Mouse (Mus musculus): ENCODE data around the gene Cuzd1.

Gene Cuzd1
- long read RNA-seq, experiment 1: 0 reads
- long read RNA-seq, experiment 2: 0 reads

- intact Hi-C loops (cut with DNase I): no loop called here
These were observed at the start of gene Cuzd1 for GRCm38 (mm10) chr7:131322192-131322591. Gene Cuzd1 (minus strand): TSS chr7:131322292.

- intact Hi-C loops (cut with DNase I): loop anchor here (5.0 kb wide), 1 partner anchor 41 kb away; the partner anchor contains the start of genes Acadsb and Ikzf5
These were observed 49.4 kb upstream of the Cuzd1 start for GRCm38 (mm10) chr7:131371470-131371860.

GRCm38 (mm10) chr7:131370648-131371469, 48.8 kb upstream of the Cuzd1 start, which contains the start of gene Pstk:
Gene Pstk (plus strand): TSS chr7:131371141.
- intact Hi-C loops (cut with DNase I): loop anchor here (5.0 kb wide), 1 partner anchor 41 kb away; the partner anchor contains the start of genes Acadsb and Ikzf5

- intact Hi-C loops (cut with DNase I): no loop called here
These were observed 42.0 kb upstream of the Cuzd1 start for GRCm38 (mm10) chr7:131364131-131364530.

- intact Hi-C loops (cut with DNase I): no loop called here
These were observed 40.7 kb upstream of the Cuzd1 start, which contains the start of gene 2310057M21Rik for GRCm38 (mm10) chr7:131362615-131363300. Gene 2310057M21Rik (minus strand): TSS chr7:131362759.

GRCm38 (mm10) chr7:131362269-131362614, 40.1 kb upstream of the Cuzd1 start:
- intact Hi-C loops (cut with DNase I): no loop called here

GRCm38 (mm10) chr7:131356105-131356504, 34.0 kb upstream of the Cuzd1 start:
- intact Hi-C loops (cut with DNase I): no loop called here

- intact Hi-C loops (cut with DNase I): no loop called here
These were observed 23.9 kb upstream of the Cuzd1 start for GRCm38 (mm10) chr7:131345856-131346541.

- intact Hi-C loops (cut with DNase I): no loop called here
These were observed 15.5 kb upstream of the Cuzd1 start for GRCm38 (mm10) chr7:131337502-131338068.

GRCm38 (mm10) chr7:131333564-131333963, 11.5 kb upstream of the Cuzd1 start, which contains the start of gene Fam24a:
Gene Fam24a (plus strand): TSS chr7:131333864.
- intact Hi-C loops (cut with DNase I): no loop called here

- intact Hi-C loops (cut with DNase I): no loop called here
These were observed 9.6 kb upstream of the Cuzd1 start for GRCm38 (mm10) chr7:131331688-131332087.

GRCm38 (mm10) chr7:131329416-131329815, 7.3 kb upstream of the Cuzd1 start, which contains the start of gene Fam24b:
Gene Fam24b (minus strand): TSS chr7:131329516.
- intact Hi-C loops (cut with DNase I): no loop called here

- intact Hi-C loops (cut with DNase I): no loop called here
These were observed 5.0 kb upstream of the Cuzd1 start for GRCm38 (mm10) chr7:131327054-131327453.

GRCm38 (mm10) chr7:131318340-131318739, 3.8 kb downstream of the Cuzd1 start:
- intact Hi-C loops (cut with DNase I): no loop called here

GRCm38 (mm10) chr7:131317587-131317986, 4.5 kb downstream of the Cuzd1 start:
- intact Hi-C loops (cut with DNase I): no loop called here

GRCm38 (mm10) chr7:131314493-131314892, 7.6 kb downstream of the Cuzd1 start:
- intact Hi-C loops (cut with DNase I): no loop called here

GRCm38 (mm10) chr7:131306733-131307132, 15.4 kb downstream of the Cuzd1 start:
- intact Hi-C loops (cut with DNase I): no loop called here

- intact Hi-C loops (cut with DNase I): no loop called here
These were observed 18.8 kb downstream of the Cuzd1 start for GRCm38 (mm10) chr7:131303340-131303739.

- intact Hi-C loops (cut with DNase I): no loop called here
These were observed 24.9 kb downstream of the Cuzd1 start for GRCm38 (mm10) chr7:131297151-131297550.

- intact Hi-C loops (cut with DNase I): no loop called here
These were observed 56.2 kb downstream of the Cuzd1 start for GRCm38 (mm10) chr7:131265851-131266250.

GRCm38 (mm10) chr7:131264251-131264650, 57.8 kb downstream of the Cuzd1 start:
- intact Hi-C loops (cut with DNase I): no loop called here
